In genomic region chr14:111878033-111878432, GRCm38 (mm10) we compare ENCODE assay signal across 17 mouse cellular contexts.
DNase-seq lines count a peak whose midpoint lies in the region; ATAC-seq and TF ChIP-seq lines count a peak whose summit lies in the region.
"Had no signal": no experiment of that assay in that cellular context is flagged by ENCODE, and none has a peak within 500 bp of the region (broad histone marks: within the 10 kb centered on the region; RNA-seq: fewer than 3 reads in every experiment).

No protein-coding gene starts in this region.

- no peaks in the 10 kb centered on the region for H3K36me3 ChIP-seq in forebrain, embryonic 14.5 days (ENCODE audit: control insufficient read depth, insufficient read depth, low read length)
- H3K36me3 ChIP-seq in forebrain, embryonic 12.5 days (replicated peaks), result no peaks in the 10 kb centered on the region
- no peaks in the 10 kb centered on the region for H3K36me3 ChIP-seq in hindbrain, postnatal 0 days (ENCODE audit: insufficient read depth, low read length)
- H3K36me3 ChIP-seq in hindbrain, embryonic 12.5 days, result no peaks in the 10 kb centered on the region
- H3K36me3 ChIP-seq: embryonic facial prominence, embryonic 12.5 days; heart, embryonic 12.5 days had no signal

- ATAC-seq in forebrain, embryonic 14.5 days, result no peak
- ATAC-seq in forebrain, embryonic 12.5 days (ENCODE audit: low FRiP score), result no peak
- no peak for ATAC-seq in hindbrain, postnatal 0 days
- ATAC-seq in hindbrain, embryonic 12.5 days (ENCODE audit: low FRiP score), result no peak
- ATAC-seq: hindbrain, embryonic 16.5 days had no signal

- TF ChIP-seq CTCF in hindbrain, postnatal 0 days (IDR thresholded peaks at IDR 0.05; ENCODE audit: low read depth), result no peak

- H3K27me3 ChIP-seq in forebrain, embryonic 14.5 days (replicated peaks; ENCODE audit: control insufficient read depth, insufficient read depth, low read length), result no peaks in the 10 kb centered on the region
- H3K27me3 ChIP-seq in forebrain, embryonic 12.5 days, result no peaks in the 10 kb centered on the region
- H3K27me3 ChIP-seq in hindbrain, postnatal 0 days (ENCODE audit: insufficient read depth, low read length), result no peaks in the 10 kb centered on the region
- H3K27me3 ChIP-seq in hindbrain, embryonic 12.5 days, result no peaks in the 10 kb centered on the region
- H3K27me3 ChIP-seq: CH12.LX; embryonic facial prominence, embryonic 12.5 days; heart, embryonic 12.5 days had no signal

- DNase-seq in forebrain, embryonic 14.5 days (ENCODE audit: low spot score), result peak; percentile 74
- DNase-seq in hindbrain, postnatal 0 days (ENCODE audit: low spot score), result peak; percentile 21
- DNase-seq in brain, adult 2 months (ENCODE audit: low read depth, low spot score), result peak; percentile 59
- DNase-seq in adrenal gland, adult 8-10 months, result no peak
- no peak for DNase-seq in heart, postnatal 14 days
- DNase-seq: adrenal gland, postnatal 10 days; cerebellum, adult 8-10 months; cerebellum, postnatal 25 days; gastrocnemius, postnatal 14 days; heart, postnatal 36 days; kidney, adult 11 months had no signal

- WGBS in forebrain, embryonic 14.5 days, result 70% methylated on average over 2 of the region's 2 CpGs
- 77% methylated on average over 2 of the region's 2 CpGs for WGBS in forebrain, embryonic 12.5 days
- WGBS in hindbrain, postnatal 0 days, result 60% methylated on average over 2 of the region's 2 CpGs
- 84% methylated on average over 2 of the region's 2 CpGs for WGBS in hindbrain, embryonic 12.5 days

- H3K4me3 ChIP-seq in forebrain, embryonic 14.5 days (ENCODE audit: low read depth, low read length), result no peak overlapping the region
- no peak overlapping the region for H3K4me3 ChIP-seq in forebrain, embryonic 12.5 days (replicated peaks)
- no peak overlapping the region for H3K4me3 ChIP-seq in hindbrain, postnatal 0 days (ENCODE audit: low read length)
- H3K4me3 ChIP-seq in hindbrain, embryonic 12.5 days, result no peak overlapping the region
- H3K4me3 ChIP-seq: embryonic facial prominence, embryonic 12.5 days; heart, embryonic 12.5 days had no signal

- no peaks in the 10 kb centered on the region for H3K9me3 ChIP-seq in forebrain, embryonic 14.5 days (replicated peaks; ENCODE audit: control insufficient read depth, low read length)
- H3K9me3 ChIP-seq in forebrain, embryonic 12.5 days, result no peaks in the 10 kb centered on the region
- H3K9me3 ChIP-seq in hindbrain, postnatal 0 days (ENCODE audit: low read length), result no peaks in the 10 kb centered on the region
- H3K9me3 ChIP-seq in hindbrain, embryonic 12.5 days (replicated peaks), result no peaks in the 10 kb centered on the region
- H3K9me3 ChIP-seq: embryonic facial prominence, embryonic 12.5 days; heart, embryonic 12.5 days had no signal

- H3K4me2 ChIP-seq in forebrain, embryonic 14.5 days (ENCODE audit: low read length), result no peak overlapping the region
- H3K4me2 ChIP-seq in forebrain, embryonic 12.5 days, result no peak overlapping the region
- H3K4me2 ChIP-seq in hindbrain, postnatal 0 days (ENCODE audit: low read depth, low read length), result no peak overlapping the region
- no peak overlapping the region for H3K4me2 ChIP-seq in hindbrain, embryonic 12.5 days (replicated peaks)
- H3K4me2 ChIP-seq: embryonic facial prominence, embryonic 12.5 days; heart, embryonic 12.5 days had no signal

- no peak overlapping the region for H3K9ac ChIP-seq in forebrain, embryonic 14.5 days (ENCODE audit: low read length)
- H3K9ac ChIP-seq in forebrain, embryonic 12.5 days, result no peak overlapping the region
- H3K9ac ChIP-seq in hindbrain, postnatal 0 days (replicated peaks; ENCODE audit: low read length), result no peak overlapping the region
- no peak overlapping the region for H3K9ac ChIP-seq in hindbrain, embryonic 12.5 days
- H3K9ac ChIP-seq: embryonic facial prominence, embryonic 12.5 days; heart, embryonic 12.5 days had no signal

- intact Hi-C loops in heart, postnatal 14 days (cut with DNase I), result no loop called here

- no peaks in the 10 kb centered on the region for H3K4me1 ChIP-seq in forebrain, embryonic 14.5 days (ENCODE audit: control insufficient read depth, insufficient read depth, low read length)
- H3K4me1 ChIP-seq in forebrain, embryonic 12.5 days, result no peaks in the 10 kb centered on the region
- H3K4me1 ChIP-seq in hindbrain, postnatal 0 days (ENCODE audit: insufficient read depth, low read length), result no peaks in the 10 kb centered on the region
- H3K4me1 ChIP-seq in hindbrain, embryonic 12.5 days, result no peaks in the 10 kb centered on the region
- H3K4me1 ChIP-seq: embryonic facial prominence, embryonic 12.5 days; heart, embryonic 12.5 days had no signal

- H3K27ac ChIP-seq in forebrain, embryonic 14.5 days (ENCODE audit: low read depth, low read length), result no peak overlapping the region
- no peak overlapping the region for H3K27ac ChIP-seq in forebrain, embryonic 12.5 days
- H3K27ac ChIP-seq in hindbrain, postnatal 0 days, result no peak overlapping the region
- no peak overlapping the region for H3K27ac ChIP-seq in hindbrain, embryonic 12.5 days
- H3K27ac ChIP-seq: embryonic facial prominence, embryonic 12.5 days had no signal

Comparison
In these comparisons a context has a peak if more than half of its experiments do, and no peak if none do; other contexts are left out.
1. DNase-seq: peak in forebrain, embryonic 14.5 days (single experiment), hindbrain, postnatal 0 days (single experiment) and brain, adult 2 months (single experiment); none in adrenal gland, adult 8-10 months (single experiment) and heart, postnatal 14 days (0 of 2).